8 mouse cellular contexts compared by ENCODE assay signal in genomic region chr6:141249585-141250295, GRCm38 (mm10). TPM values are rescaled to one million over a fixed set of nuclear protein-coding genes. Genes with fewer than 3 reads are reported as not detected.
DNase-seq lines count a peak whose midpoint lies in the region; ATAC-seq lines count a peak whose summit lies in the region.

No protein-coding gene starts in this region.

- peak overlapping the region; percentile 61; the same call in 1 of the 2 replicates for H3K27ac ChIP-seq in hindbrain, embryonic 16.5 days (ENCODE audit: low read depth, low read length)

- peak overlapping the region; percentile 76 for H3K9ac ChIP-seq in hindbrain, embryonic 16.5 days (ENCODE audit: low read depth, low read length)

- no peaks in the 10 kb centered on the region for H3K9me3 ChIP-seq in hindbrain, embryonic 16.5 days (ENCODE audit: control insufficient read depth, low read length)

- ATAC-seq in hindbrain, embryonic 16.5 days = peak; percentile 88
- ATAC-seq in megakaryocyte-erythroid progenitor cell, adult 5-6 weeks (replicated peaks; ENCODE audit: low FRiP score, low TSS enrichment, poor library complexity, severe bottlenecking) = no peak

- intact Hi-C loops in gastrocnemius, postnatal 14 days (cut with DNase I; ENCODE audit: low total_unique reads) = no loop called here

- DNase-seq in adrenal gland, postnatal 25 days = peak; percentile 46
- peak; percentile 71 for DNase-seq in embryo, embryonic 10 days (ENCODE audit: low spot score)
- peak; percentile 81 for DNase-seq in gastrocnemius, postnatal 14 days
- DNase-seq in left cerebral cortex, adult 8-10 months (ENCODE audit: low spot score in 2 of 2) = peak; percentile 9 to 17
- DNase-seq in lung, postnatal 4 days = peak; percentile 81 to 92
- DNase-seq in skeletal muscle tissue, adult 2 months (ENCODE audit: low read depth, low spot score) = peak; percentile 40

- H3K4me1 ChIP-seq in hindbrain, embryonic 16.5 days (ENCODE audit: control insufficient read depth, insufficient read depth, low read depth, low read length) = peaks cover 4% of the 10 kb centered on the region; the same call in 1 of the 2 replicates

- peak overlapping the region; percentile 84 for H3K4me3 ChIP-seq in hindbrain, embryonic 16.5 days (ENCODE audit: low read length)

- H3K27me3 ChIP-seq in hindbrain, embryonic 16.5 days (replicated peaks; ENCODE audit: control insufficient read depth, insufficient read depth, low read length) = no peaks in the 10 kb centered on the region; the same call in 1 of the 2 replicates

- WGBS in hindbrain, embryonic 16.5 days = under 1% methylated on average over 62 of the region's 68 CpGs

- no peaks in the 10 kb centered on the region for H3K36me3 ChIP-seq in hindbrain, embryonic 16.5 days (ENCODE audit: control insufficient read depth, insufficient read depth, low read length)

- H3K4me2 ChIP-seq in hindbrain, embryonic 16.5 days (ENCODE audit: low read length) = peak overlapping the region; percentile 90

RNA-seq across cellular contexts. Expression of gene Pde3a, which starts 0.7 kb away (rescaled TPM):
- 10.0 and 11.0 TPM in 2 replicates for total RNA-seq in adrenal gland, postnatal 25 days (2021)
- total RNA-seq in gastrocnemius, postnatal 14 days (2021) = 1 to 10 TPM; 5.7 TPM
- polyA plus RNA-seq in hindbrain, embryonic 16.5 days (2015; fragmentation: Nextera tagmentation; extraction: Ambion mirVana) = 2.1 and 2.3 TPM in 2 replicates
- 1 to 10 TPM; 1.7 to 3.4 (median 2.4) TPM for total RNA-seq in left cerebral cortex, adult 8-10 months (2022)
- not detected in 2 replicates for total RNA-seq in megakaryocyte-erythroid progenitor cell, adult 5-6 weeks (2014; fragmentation: Nextera tagmentation)
- total RNA-seq in megakaryocyte-erythroid progenitor cell, adult 5-6 weeks (2017) = not detected in 2 replicates

Comparison
In these comparisons a context has a peak if more than half of its experiments do, and no peak if none do; other contexts are left out.
1. DNase-seq: peak in every context shown above with its lines; median percentile 86 in lung, postnatal 4 days; 81 in gastrocnemius, postnatal 14 days; 71 in embryo, embryonic 10 days; 46 in adrenal gland, postnatal 25 days; 40 in skeletal muscle tissue, adult 2 months; 13 in left cerebral cortex, adult 8-10 months.